Mouse (Mus musculus) adrenal gland, postnatal 14 days (tissue): ENCODE data around the gene Ifitm2. TPM values are rescaled to one million over a fixed set of nuclear protein-coding genes. Genes with fewer than 3 reads are reported as not detected.
"Not testable (repeated sequence)": the region's sequence is repeated elsewhere in the genome, so short reads cannot be mapped to it uniquely, and the experiment has no call there.

Experiments used
- DNase-seq: peaks from one replicate; pipeline ENCODE4 v3.0.0; 2021; ENCODE audit warnings: mixed read lengths
- long read RNA-seq, 2 experiments: library from polyadenylated mRNA; stranded (forward); transcript quantifications; one replicate each; pipeline ENCODE4 v2.0.0; 2021
- total RNA-seq: library from RNA; stranded (reverse); gene quantifications from 2 replicates; pipeline ENCODE4 v1.2.3, GENCODE M21; 2021

Gene Ifitm2
- 458 and 515 TPM in 2 replicates for total RNA-seq
- long read RNA-seq, experiment 1, transcript Ifitm2-201 (2 exons, 655 nt) = major isoform, 421 of 431 reads
- long read RNA-seq, experiment 1, partial matches to known transcripts = 8 of 431 reads
- long read RNA-seq, experiment 1, other reads (novel, unspliced or antisense) = 2 of 431 reads
- long read RNA-seq, experiment 2, transcript Ifitm2-201 (2 exons, 655 nt) = major isoform, 496 of 510 reads
- long read RNA-seq, experiment 2, partial matches to known transcripts = 12 of 510 reads
- long read RNA-seq, experiment 2, other reads (novel, unspliced or antisense) = 2 of 510 reads

DNA sequence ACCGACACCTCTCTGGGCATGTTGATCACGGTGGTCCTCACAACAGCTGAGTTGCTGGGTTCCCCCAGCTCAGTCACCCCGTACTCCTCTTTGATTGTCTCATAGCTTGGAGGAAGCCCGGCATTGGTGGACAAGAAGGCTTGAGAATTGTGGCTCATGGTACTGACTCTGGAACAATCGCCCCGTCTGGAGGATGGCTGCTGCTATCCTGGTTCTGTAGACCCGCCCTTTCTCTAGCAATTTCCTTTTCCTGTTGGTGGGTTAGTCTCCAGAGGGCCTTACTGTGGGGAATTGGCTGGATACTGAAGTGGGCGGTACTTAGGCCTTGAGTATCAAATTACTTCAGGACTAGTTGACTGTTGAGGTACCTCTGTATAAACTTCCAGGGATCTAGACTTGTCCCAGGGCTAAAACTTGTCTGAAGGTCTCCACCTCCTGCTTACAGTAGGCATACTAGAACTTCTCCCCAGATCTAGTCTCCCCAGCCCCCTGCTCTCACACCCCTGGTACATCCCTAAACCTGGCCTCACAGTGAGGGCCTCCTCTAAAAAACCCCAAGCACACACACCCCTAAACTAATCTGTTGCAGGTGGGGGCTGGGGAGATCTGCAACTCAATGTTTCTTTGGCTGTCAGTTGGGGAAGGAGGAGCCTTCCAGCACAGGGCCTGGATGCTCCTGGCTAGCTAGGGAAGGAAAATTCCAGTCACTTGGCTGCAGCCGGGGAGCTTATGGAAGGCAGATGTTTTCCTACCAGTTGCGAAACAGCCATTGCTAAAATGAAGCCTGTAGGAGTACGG, at the start of gene Ifitm2, which contains the start of gene Gm45717:
TSS of gene Ifitm2 (minus strand) at position 230 of the 798 bp plus-strand sequence.
TSS of gene Gm45717 (minus strand) at position 180 of the 798 bp plus-strand sequence.
- DNase-seq = peak; percentile 87

DNA sequence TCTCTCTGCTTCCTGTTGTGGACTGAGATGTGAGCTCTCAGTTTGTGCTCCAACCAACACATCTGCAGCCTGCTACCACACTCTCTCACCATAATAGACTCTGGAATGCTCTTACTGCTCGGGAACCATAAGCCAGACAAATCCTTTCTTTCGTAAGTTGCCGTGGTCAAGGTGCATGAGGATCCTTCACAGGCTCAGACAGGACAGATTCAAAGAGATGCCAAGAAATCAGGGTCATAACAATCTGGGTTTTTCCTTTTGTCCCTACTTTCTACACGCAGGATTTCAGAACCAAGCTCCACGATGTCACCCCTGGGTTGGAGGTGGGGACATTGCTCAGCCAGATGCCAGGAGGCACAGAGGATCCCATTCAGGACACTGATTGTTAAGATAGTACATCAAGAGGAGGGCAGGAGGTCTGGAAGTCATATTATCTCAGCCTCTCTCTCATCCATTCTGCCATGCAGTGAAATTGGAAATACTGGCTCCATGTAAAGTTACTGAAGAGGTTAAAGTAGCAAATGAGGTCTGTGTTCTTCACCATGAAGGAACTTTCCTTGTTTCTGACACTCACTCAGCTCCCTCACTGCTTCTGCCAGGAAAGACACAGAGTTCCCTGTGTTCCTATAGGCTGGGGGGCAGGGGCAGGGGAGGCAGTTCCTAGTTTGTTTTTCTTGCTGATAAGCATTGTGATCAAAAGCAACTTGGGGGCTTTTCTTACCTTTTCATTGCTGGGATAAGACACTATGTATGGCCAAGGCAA, 47.6 kb upstream of the Ifitm2 start:
- DNase-seq = no peak

DNA sequence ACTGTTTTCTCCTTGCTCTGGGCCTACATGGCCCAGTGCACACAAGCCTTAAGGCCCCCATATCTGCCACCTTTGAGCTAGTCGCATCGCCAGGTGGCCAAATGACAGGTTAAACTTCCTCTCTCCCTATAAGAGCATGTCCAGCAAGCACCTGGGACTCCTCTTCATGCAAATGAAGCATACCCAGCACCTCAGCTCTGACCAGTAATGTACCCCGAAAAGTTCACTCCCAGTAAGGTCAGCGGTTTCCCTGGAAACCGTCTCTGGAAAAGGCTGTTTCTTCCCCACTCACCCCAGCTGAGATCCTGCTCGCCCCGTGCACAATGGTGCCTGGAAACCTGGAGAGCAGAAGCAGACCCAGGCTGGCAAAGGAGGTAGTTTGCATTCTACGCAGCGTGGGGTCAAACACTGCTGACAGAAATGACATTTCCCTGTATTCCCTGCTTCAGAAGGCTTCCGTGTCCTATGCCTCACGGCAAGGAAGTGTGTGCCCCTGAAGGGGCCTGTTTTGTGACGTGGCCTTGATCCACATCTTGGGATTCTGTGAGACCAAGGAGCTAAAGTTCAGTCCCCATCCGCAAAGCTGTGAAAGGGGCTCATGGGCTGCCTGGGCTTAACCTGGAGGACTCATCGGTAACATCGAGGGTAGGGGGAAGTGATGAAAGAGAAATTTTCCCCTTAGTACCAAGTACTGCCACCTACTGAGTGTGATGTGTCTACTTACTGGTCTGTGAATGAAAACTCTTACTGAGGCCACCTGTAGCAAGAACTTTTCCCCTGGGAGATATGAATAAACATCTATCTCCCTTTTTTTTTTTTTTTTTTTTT, 45.3 kb upstream of the Ifitm2 start:
- no peak for DNase-seq

DNA sequence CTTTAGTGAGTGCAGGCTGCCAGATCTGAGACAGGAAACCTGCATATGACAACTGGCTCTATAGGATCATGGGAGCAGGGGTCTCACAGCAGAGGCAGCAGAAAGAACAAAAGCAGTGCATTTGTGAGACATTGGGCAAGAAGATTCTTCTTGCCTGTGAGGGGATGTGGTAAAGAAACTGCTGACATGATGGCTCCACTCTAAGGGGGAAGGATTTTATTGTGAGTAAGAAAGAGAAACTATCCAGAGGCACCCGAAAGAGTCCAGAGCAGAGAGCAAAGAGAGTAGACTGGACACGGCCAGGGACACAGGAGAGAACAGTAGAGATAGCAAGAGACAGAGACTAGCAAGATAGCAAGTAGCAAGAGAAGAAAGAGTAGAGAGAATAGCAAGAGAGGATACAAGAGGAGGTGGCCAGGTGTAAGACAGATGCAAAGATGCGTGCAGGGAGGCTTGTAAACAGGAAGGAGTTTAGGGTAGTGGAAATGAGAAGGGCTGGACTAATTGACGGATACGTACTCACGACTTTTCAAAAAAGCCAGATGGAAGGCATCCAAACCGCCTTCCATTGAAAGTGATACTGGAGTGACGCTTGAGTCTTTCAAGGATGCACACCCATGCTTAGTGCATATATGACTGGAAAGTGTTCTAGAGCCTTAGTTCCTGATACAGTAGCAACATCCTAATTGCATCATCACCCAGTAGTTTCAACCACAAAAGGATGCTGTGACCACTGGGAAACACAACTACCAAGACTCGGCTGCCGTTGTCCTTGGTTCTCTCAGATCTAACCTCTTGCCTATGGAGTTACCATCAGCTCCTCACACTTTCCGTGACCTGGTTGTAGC, 43.3 kb upstream of the Ifitm2 start:
- DNase-seq = no peak

DNA sequence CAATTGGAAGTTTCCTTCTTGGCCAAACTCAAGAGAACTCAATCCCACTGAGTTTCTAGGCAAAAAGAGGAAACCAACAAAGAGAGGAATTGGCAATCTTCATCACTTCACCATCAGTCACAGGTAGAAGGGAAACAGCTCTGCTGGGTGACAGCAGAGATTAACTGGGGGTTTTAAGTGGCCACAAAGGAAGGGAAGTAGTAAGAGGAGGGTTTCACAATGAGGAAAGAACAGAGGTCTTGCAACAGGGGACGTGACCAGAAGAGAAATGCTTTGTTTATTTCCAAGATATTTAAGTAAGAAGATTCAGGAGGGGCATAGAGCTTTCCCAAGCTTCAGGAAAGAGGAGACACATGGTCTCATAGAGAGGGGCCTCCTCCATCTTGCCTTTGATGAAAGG, 42.0 kb upstream of the Ifitm2 start:
- no peak for DNase-seq

DNA sequence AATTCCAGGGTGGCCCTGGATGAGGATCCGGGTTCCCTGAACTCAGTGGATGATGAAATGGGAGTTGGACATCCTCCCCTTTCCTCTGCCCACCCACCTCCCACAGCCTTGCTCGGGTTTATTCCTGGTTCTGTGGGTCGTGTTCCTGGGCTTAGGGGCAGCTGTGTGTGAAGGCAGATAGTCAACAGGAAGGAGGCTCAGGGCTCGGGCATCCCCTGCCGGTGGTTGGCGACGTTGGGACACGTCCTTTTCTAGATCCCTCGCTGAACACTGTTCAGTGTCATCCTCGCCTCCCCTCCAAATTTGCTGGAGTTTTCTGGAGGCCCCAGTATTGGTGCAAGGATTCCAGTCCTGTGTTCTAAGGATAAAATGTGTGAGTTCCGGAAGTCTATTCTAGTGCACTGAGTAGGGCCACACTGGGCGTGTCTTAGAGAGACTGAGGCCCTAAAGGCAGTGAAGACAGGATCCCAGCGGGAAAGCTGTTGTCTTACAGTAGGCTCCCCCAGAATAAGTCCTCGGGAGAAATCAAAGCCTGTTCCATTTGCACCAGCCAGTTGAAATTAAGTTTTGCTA, 35.4 kb upstream of the Ifitm2 start:
- DNase-seq = no peak

DNA sequence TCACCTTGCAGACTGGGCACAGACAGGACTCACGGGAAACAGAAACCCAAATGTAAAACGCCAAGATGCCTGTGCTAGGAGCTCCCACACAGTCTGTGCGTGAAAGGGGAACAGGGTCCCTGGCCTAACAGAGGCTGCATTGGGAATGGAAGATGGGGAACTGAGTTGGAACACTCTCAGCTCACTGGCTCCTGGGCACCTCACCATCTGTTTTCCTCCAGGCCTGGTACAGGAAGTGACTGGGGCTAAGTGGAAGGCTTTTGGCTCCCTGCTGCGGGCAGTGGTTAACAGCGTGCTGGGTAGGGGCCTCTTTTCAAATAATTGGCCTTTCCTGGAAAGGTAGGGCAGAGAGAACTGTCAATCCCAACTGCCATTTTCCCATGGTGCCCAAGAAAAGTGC, 34.8 kb upstream of the Ifitm2 start:
- no peak for DNase-seq

DNA sequence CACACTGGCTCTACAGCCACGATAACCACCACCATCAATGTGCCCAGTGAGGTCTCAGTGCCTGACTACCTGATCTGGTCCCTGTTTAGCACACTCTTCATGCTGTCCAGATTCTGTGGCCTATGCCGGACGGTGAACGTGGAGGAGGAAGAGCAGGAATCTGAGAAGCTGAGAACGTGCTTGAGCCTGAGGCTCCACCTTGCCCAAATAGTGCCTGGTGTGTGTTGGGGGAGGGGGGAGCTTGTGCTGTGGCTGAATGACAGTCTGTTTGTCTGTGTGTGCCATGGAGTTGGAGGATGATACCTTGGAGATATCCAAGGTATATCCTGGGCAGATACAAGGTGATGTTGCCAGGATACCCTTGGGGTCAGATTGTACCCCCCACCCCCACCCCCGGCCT, 34.4 kb upstream of the Ifitm2 start:
- no peak for DNase-seq

DNA sequence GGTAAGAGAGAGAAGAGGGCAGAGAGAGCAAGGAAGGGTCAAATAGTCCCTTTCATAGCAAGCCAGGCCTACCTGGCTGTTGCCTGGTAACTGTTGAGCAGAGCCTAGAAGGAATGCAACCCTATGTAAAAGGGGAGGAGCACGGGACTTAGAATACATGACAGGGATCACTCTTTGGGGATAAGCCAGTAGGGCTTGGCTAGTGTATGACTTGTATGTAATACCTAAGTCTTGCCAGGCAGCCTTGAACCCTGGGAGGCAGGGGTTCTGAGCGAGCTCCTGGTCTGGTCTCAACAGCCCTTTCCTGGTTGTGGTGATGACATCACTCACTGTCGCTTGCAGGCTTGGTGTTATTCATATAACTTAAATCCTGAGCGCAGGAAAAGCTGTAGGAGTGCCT, 33.2 kb upstream of the Ifitm2 start:
- DNase-seq = no peak

DNA sequence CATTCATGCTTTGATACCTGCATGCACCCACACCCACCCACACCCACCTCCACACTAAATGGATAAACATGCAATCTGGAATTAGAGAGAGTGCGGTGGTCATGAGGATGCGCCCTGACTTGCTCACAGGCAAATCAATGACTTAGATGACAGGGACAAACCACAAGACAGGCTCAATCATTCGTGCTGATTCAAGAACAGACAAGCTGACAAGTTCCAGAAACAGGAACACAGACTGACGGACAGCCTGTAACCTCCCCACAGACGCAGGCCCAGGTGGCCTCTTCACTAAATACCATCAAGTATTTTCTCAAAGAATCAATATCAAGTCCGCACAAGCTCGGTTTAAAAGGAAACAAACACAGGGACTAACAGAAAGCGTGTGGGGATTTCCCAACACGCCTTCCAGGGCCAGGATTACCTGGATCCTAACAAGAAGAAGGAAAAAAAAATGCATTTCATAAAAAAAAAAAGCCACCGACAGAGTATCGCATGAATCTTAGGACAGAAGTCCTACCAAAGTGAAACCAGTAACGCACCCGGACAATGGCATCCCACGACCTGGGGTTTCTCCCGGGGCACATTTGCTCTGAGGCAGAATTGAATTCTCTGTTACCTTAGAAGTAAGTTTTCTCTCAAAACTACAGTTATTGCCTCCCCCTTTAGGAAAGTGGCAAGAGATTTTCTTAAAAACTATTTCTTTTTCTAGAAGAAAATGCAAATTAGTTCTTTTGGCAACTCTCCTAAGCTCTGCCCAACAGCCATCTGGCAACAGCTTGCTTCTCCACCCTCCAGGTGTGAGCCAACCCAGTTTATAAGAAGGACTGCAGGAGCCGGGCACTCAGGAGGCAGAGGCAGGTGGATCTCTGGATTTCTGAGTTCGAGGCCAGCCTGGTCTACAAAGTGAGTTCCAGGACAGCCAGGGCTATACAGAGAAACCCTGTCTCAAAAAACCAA, 31.7 kb upstream of the Ifitm2 start:
- no peak for DNase-seq

DNA sequence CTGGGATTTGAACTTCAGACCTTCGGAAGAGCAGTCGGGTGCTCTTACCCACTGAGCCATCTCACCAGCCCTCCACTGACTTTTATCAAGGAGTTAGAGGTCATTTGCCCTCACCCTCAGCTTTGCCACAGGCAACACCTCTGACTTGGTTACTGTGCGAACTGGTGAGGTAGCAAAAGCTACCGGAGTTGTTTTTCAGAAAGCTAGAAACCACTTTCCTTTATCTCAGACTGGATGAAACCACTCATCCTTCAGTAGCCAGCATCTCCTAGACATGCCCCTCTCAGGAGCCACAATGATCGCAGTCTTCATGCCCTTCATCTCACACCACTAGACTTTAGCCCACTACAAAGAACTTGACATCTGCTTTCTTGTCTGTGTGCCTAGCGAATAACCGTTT, 27.2 kb upstream of the Ifitm2 start:
- no peak for DNase-seq

DNA sequence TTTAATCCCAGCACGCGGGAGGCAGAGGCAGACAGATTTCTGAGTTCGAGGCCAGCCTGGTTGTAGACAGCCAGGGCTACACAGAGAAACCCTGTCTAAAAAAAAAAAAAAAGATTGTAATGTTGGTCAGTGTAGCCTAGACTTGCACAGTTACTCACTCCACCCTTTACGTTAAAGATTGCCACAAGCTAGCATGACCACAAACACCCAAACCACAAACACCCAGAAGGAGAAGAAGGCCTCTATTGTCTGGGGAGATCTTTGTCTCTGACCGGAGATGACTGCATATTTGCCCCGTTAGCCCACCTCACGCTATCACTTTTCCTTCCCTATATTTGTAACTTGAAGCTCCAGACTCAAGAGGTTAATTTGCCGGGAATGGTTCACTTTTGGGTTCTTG, 25.9 kb upstream of the Ifitm2 start:
- DNase-seq = no peak

DNA sequence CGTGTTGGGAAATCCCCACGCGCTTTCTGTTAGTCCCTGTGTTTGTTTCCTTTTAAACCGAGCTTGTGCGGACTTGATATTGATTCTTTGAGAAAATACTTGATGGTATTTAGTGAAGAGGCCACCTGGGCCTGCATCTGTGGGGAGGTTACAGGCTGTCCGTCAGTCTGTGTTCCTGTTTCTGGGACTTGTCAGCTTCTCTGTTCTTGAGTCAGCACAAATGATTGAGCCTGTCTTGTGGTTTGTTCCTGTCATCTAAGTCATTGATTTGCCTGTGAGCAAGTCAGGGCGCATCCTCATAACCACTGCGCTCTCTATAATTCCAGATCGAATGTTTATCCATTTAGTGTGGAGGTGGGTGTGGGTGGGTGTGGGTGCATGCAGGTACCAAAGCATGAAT, 20.9 kb upstream of the Ifitm2 start:
- not testable (repeated sequence) for DNase-seq

DNA sequence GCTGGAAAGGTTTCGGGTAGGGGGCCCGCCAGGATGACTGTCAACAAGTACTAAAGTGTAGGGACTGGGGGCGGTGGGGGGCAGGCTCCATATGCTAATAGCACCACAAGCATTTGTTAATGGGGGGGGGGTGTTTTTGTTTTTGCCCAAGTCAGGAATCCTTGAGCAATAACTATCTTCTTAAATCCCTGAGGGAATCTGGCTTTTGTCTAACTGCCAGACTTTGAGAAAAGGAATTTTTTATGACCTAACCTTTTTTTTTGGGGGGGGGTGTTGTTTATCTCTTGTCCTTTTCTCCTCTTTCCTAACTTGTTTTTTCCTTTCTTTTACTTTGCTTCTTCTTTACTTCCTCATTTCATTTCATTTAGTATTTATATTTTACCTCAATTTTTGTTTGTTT, 19.7 kb upstream of the Ifitm2 start:
- no peak for DNase-seq

DNA sequence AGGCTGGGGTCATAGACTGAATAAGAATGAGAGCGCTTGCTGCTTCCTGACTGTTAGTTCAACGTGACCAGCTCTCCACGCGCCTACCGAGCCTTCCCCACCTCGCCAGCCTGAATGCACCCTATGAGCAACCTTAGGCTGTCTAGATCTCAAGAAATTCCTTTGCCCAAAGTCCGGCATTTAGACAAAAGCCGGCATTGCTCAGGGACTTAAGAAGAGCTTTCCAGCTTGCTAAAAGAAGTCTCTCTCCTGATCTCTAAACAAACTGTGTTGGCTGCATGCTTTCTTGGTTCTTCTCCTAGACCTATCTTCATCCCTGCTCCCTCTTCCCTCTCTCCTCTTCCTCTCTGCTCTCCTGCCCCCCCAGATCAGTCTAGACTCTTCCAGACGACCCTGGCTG, 19.2 kb upstream of the Ifitm2 start:
- no peak for DNase-seq

DNA sequence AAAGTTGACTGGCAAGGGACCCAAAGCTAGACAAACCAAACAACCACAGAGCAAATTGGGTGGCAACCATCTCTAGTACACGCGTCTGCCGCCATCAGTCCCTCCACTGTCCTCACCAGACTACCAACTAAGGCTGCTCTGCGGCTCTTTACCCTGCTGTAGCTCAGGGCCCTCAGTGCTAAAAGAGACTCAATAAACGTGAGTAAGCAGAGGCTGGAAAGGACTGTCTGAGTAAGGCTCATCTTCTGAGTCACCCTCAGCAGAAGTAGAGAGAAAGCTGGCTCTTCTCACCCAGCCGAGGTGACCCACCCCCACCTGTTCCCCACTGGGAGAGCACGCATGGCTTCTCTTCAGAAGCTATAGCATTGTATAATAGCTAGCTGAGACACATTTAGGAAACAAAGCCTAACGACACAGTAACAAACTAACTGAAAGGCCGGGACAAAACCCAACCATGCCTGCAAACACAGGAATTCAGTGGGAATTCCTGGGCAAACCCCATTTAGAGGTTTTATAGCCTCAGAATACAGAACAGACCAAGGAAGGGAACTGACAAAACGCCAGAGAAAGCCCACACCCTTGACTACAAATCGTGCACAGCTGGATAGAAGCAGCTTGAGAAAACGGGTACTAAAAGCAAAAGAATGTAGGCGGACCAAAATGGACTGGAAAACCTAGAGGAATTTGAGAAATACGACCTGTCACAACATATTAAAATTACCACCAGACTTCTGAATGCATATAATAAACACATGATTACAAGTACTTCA, 17.8 kb upstream of the Ifitm2 start:
- DNase-seq = no peak

DNA sequence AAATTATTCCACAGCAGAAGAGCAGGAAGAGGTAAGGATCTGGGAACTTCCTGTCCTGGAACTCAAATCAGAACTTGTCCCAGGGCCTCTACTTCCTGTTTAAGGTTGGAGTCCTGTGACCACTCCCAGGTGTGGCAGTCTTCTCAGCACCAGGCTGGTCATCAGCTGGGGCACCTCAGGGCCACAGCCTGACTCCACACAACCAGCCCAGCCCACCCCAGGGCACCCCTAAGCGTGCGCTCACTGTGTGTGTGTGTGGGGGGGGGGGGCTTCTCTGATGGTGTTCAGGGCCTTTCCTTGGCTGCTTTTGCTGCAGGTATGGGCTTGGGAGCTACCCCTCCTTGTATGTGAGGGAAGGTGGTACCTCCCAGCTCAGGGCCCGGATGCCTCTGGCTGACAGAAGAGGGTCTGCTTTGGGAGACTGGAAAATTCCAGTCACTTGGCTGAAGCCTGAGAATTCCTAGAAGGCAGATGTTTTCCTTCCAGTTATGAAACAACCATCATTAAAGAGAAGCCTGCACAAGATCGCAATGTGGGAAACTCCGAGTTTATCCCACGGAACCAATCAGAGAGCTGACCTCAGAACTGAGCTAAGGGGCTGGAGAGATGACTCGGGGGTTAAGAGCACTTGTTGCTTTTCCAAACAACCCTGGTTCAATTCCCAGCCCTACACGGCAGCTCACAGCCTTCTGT, 15.8 kb upstream of the Ifitm2 start:
- no peak for DNase-seq

DNA sequence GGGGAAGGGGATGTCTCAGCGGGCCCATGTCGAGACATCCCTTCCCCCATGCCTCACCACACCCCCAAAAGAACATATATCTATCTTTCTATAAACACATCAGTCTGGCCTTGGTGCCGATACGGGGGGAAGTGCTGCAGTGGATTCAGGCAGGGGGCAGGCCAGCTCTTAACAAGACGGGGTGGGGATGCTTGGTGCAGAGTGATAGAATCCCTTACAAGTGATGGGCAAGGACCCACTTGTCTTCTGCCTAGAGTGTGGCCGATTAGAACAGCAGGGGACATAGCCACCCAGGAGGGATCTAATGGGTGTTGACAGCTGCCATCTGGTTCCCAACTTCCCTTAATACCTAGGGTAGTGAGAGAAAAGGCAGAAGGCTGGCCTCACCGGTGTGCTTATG, 15.1 kb upstream of the Ifitm2 start:
- no peak for DNase-seq
